Mouse (Mus musculus) granulocyte monocyte progenitor cell, adult 5-6 weeks (primary cell): ENCODE data around the gene Etfdh. TPM values are rescaled to one million over a fixed set of nuclear protein-coding genes. Genes with fewer than 3 reads are reported as not detected.

Source experiments
- ATAC-seq: replicated peaks from 2 replicates; pipeline ENCODE4 v1.8.0; 2016; ENCODE audit warnings: mild to moderate bottlenecking, moderate TSS enrichment, inconsistent platforms; ENCODE audit not compliant: poor library complexity, severe bottlenecking
- total RNA-seq, 2 experiments: library from RNA; stranded (forward) in 1 of 2; stranded (reverse) in 1 of 2; fragments of 200-712, 200-1000 nt in 1 of 2; fragments of >200 nt in 1 of 2; fragmentation: Nextera tagmentation in 1 of 2; gene quantifications; 2 replicates each; pipeline ENCODE4 v1.2.3; 2014 to 2017

Etfdh gene
- total RNA-seq, 2 experiments from 2014 or later = 28.2 to 60.0 TPM

- peak; percentile 41; the same call in 1 of the 2 replicates for ATAC-seq
Observed at GRCm38 (mm10) chr3:79559021-79559772, 70.1 kb downstream of the Etfdh start.

DNA sequence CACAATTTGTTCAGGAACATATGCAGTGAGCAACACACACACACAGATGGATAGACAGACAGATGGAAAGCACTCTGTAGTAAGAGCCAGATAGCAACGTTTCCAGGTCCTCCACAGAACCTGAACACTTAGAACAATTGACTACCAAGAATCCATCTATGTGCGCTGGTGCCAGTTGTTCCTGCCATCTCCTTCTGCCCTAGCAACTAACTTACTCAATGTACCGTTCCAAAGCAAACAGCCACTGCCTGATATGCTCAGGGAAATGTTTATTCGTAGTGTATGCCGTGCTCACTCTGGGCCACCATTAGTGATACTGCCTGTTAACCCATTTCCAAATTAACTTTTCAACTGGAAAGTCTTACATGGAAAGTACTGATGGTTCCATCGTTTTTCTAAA is 74.2 kb downstream of the Etfdh start:
- no peak for ATAC-seq

Other genes starting within 250 kb of the Etfdh start
- 13.1 and 13.2 TPM in 2 replicates for gene Fnip2, start 61.7 kb downstream of the Etfdh start, total RNA-seq (2014; fragmentation: Nextera tagmentation)
- 6.3 TPM in 2 replicates for gene Fnip2, start 61.7 kb downstream of the Etfdh start, total RNA-seq (2017)
- 131 and 212 TPM in 2 replicates for gene Ppid, start 38.2 kb downstream of the Etfdh start, total RNA-seq (2014; fragmentation: Nextera tagmentation)
- gene Ppid, start 38.2 kb downstream of the Etfdh start, total RNA-seq (2017) = 358 and 378 TPM in 2 replicates
- 21.0 and 30.7 TPM in 2 replicates for gene 4930579G24Rik, start 421 bp downstream of the Etfdh start, total RNA-seq (2014; fragmentation: Nextera tagmentation)
- 24.6 and 27.9 TPM in 2 replicates for gene 4930579G24Rik, start 421 bp downstream of the Etfdh start, total RNA-seq (2017)
- not detected in 2 replicates for gene Rxfp1, start 108.4 kb upstream of the Etfdh start, total RNA-seq (2014; fragmentation: Nextera tagmentation)
- gene Rxfp1, start 108.4 kb upstream of the Etfdh start, total RNA-seq (2017) = not detected in 2 replicates
- 2.8 and 3.0 TPM in 2 replicates for gene Tmem144, start 223.3 kb upstream of the Etfdh start, total RNA-seq (2014; fragmentation: Nextera tagmentation)
- gene Tmem144, start 223.3 kb upstream of the Etfdh start, total RNA-seq (2017) = 2.7 and 2.8 TPM in 2 replicates